Mouse (Mus musculus) WW6 (cell line): ENCODE data around the gene Arhgdib.
"Not testable (repeated sequence)": the region's sequence is repeated elsewhere in the genome, so short reads cannot be mapped to it uniquely, and the experiment has no call there.

Experiments used
- DNase-seq: peaks from one replicate; pipeline ENCODE4 v3.0.0-alpha.2; 2013; ENCODE audit warnings: low read depth, low spot score

Arhgdib gene

DNA sequence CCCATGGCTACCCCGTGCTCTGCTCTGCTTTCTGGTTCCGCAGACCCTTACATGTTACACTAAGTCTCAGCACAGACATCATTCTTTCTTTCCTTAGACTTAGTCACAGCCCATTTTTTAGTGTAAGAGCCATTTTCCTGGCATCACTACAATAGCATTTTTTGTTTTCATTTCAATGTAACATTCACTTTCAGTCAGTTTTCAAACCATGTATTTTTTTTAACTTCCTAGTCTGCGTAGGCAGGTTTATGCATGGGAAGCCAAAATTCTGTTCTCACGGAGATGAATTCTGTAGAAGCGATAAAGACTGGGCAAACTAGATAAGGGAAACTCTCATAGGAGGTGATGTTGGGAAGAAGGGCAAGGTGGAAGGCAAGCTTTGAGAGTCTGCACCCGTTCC is 52.1 kb downstream of the Arhgdib start:
- DNase-seq = no peak

- no peak for DNase-seq
Measured at GRCm38 (mm10) chr6:136889067-136889466, 52.6 kb downstream of the Arhgdib start.

GRCm38 (mm10) chr6:136887854-136888253 is 53.8 kb downstream of the Arhgdib start:
- no peak for DNase-seq

DNA sequence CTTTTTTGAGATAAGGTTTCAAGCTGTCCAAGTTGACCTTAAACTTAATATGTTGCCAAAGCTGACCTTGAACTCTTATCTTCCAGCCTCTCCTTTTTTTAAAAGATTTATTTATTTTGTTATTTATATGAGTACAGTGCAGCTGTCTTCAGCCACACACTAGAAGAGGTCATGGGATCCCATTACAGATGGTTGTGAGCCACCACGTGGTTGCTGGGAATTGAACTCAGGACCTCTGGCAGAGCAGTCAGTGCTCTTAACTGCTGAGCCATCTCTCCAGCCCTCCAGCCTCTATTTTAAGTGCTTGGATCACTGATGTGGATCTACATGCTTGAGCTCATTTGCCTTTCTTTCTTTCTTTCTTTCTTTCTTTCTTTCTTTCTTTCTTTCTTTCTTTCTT is 56.9 kb downstream of the Arhgdib start:
- not testable (repeated sequence) for DNase-seq

GRCm38 (mm10) chr6:136883961-136884360 is 57.7 kb downstream of the Arhgdib start:
- DNase-seq = no peak

GRCm38 (mm10) chr6:136883431-136883915 is 58.2 kb downstream of the Arhgdib start:
- DNase-seq = no peak

DNA sequence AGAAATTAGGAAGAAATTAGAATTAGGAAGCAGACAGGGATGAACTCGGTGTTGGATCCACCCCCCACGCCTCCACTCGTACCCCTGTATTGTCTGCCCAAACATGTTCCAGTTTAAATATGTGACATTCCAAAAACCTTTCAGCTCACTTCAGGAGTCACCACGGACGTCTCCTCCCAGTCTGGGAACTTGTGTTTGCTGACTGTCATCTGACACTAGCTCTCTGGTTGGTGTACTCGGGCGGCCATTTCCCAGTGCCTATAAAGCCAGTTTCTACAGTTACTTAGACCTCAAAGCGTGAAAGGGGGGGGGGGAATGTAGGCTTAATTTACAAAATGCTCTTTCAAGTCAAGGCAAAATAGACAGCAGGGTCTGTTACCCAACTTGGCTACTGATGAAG is 60.0 kb downstream of the Arhgdib start:
- DNase-seq = no peak

DNA sequence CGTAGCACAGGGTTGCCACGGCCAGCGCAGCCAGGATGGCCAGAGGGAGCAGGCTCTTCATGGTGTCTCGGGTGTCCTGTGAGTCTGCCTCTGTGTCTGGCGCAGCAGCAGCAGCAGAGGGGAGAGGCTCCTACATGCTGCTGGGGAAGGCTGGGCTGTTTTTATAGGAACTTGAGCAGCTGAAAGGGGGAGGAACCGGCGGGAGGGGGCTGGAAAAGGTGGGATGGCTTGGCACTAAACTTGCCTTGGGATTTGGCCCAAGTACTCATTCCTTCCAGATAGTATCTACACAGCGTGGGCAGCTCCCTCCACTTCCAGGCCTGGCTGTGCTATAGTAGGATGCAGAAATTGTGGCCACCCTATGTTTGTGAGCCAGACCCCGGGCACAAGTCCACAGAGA is 66.0 kb downstream of the Arhgdib start, which contains the start of gene Mgp:
Gene Mgp, minus strand, starts transcription at position 154 of the 400 bp plus-strand sequence.
- no peak for DNase-seq

GRCm38 (mm10) chr6:136874599-136874998 is 67.1 kb downstream of the Arhgdib start:
- DNase-seq = no peak
